Mouse (Mus musculus): Measurements from ENCODE around the gene Fam208a. TPM values are rescaled to one million over a fixed set of nuclear protein-coding genes. Genes with fewer than 3 reads are reported as not detected.
A peak's percentile ranks its signal among the peaks of the same experiment; 100 is the strongest.

Gene Fam208a
- total RNA-seq (2014; rRNA removed), result 32.9 and 45.7 TPM in 2 replicates
- polyA plus RNA-seq (2015; fragmentation: Nextera tagmentation; extraction: Ambion mirVana), result 7.0 and 10.0 TPM in 2 replicates

DNA sequence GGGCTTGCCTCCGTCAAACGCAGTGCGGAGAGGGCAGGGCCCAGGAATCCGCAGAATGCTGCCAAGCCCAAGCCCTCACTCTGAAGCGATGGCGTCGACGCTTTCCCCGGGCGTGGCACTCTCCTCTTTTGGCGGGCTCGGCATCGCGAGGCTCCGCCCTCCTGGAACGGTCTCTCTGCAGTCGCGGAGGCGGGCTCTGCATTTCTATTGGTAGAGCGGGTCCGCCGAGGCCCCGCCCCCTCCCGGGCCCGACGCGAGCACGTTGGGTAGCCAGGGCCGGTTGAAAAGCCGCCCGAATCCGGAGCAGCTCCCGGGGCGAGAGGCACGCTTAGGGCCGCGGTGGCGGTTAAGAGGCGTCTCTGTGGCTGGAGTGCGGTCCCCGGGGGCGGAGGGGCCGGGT, at the start of gene Fam208a:
Gene Fam208a (plus strand): TSS at position 262 of the 400 bp plus-strand sequence.
- Histone ChIP-seq H3K4me2 (ENCODE audit: low read depth, low read length, poor library complexity, severe bottlenecking) (peak within 1 kb of the TSS; percentile 91), H3K4me1 (ENCODE audit: insufficient read depth, low read length) (no peaks in the 10 kb centered on the region), H3K27me3 (ENCODE audit: insufficient read depth, low read length) (no peaks in the 10 kb centered on the region), H3K36me3 (ENCODE audit: insufficient read depth, low read length) (no peaks in the 10 kb centered on the region), H3K9ac (replicated peaks; ENCODE audit: low read length, poor library complexity, severe bottlenecking) (peak within 1 kb of the TSS; percentile 97), H3K27ac (ENCODE audit: low read depth, low read length) (peak within 1 kb of the TSS; percentile 100), H3K4me3 (ENCODE audit: low read depth, low read length) (peak within 1 kb of the TSS; percentile 63), H3K9me3 (ENCODE audit: low read length) (no peaks in the 10 kb centered on the region)
- DNase-seq (ENCODE audit: low spot score) (peak; percentile 96), ATAC-seq (ENCODE audit: low FRiP score) (peak; percentile 97)
- TF ChIP-seq CTCF (IDR thresholded peaks at IDR 0.05), result no peak
- WGBS, result 1% methylated on average over 41 of the region's 43 CpGs

DNA sequence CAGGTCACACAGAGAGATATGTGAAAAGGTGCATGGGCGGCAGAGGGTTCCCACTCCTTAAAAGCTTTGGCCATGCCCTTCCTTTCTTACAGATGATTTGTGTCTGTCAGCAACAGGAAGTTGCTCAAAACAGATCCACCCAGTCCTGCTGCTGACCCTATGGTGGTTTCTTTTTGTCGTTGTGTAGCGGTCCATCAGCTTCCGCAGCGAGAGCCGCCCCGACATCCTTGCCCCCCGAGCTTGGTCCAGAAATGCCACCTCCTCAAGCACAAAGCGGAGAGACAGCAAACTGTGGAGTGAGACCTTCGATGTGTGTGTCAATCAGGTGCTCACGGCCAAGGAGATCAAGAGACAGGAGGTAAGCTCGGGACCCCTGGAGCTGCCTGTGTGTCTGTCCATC, 49.2 kb upstream of the Fam208a start:
- ATAC-seq (ENCODE audit: low FRiP score) (no peak), DNase-seq (ENCODE audit: low spot score) (no peak)
- H3K9me3 ChIP-seq (ENCODE audit: low read length), result no peaks in the 10 kb centered on the region
- no peak for TF ChIP-seq CTCF (IDR thresholded peaks at IDR 0.05)
- no peaks in the 10 kb centered on the region for H3K27me3 ChIP-seq (ENCODE audit: insufficient read depth, low read length)
- no peak overlapping the region for H3K9ac ChIP-seq (replicated peaks; ENCODE audit: low read length, poor library complexity, severe bottlenecking)
- no peaks in the 10 kb centered on the region for H3K4me1 ChIP-seq (ENCODE audit: insufficient read depth, low read length)
- H3K4me2 ChIP-seq (ENCODE audit: low read depth, low read length, poor library complexity, severe bottlenecking), result no peak overlapping the region
- WGBS, result 88% methylated on average over 12 of the region's 12 CpGs
- no peak overlapping the region for H3K27ac ChIP-seq (ENCODE audit: low read depth, low read length)
- H3K4me3 ChIP-seq (ENCODE audit: low read depth, low read length), result no peak overlapping the region
- H3K36me3 ChIP-seq (ENCODE audit: insufficient read depth, low read length), result no peaks in the 10 kb centered on the region

DNA sequence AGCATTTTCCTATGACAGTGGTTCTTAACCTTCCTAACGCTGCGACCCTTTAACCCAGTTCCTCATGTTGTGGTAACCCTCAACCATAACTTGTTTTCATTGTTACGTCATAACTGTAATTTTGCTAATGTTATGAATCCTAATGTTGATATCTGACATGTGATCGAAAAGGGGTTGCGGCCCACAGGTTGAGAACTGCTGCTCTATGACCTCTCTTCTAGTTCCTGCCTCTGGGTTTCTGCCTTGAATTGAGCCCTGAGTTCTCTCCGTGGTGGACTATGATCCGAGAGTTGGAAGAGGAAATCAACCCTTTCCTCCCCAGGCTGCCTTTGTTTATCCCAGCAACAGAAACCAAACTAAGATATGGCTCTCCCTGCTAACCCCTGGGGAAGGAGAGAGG, 47.2 kb upstream of the Fam208a start:
- H3K27ac ChIP-seq (ENCODE audit: low read depth, low read length), result no peak overlapping the region
- H3K27me3 ChIP-seq (ENCODE audit: insufficient read depth, low read length), result no peaks in the 10 kb centered on the region
- DNase-seq (ENCODE audit: low spot score) (no peak), ATAC-seq (ENCODE audit: low FRiP score) (no peak)
- TF ChIP-seq CTCF (IDR thresholded peaks at IDR 0.05), result no peak
- H3K4me3 ChIP-seq (ENCODE audit: low read depth, low read length), result no peak overlapping the region
- no peak overlapping the region for H3K4me2 ChIP-seq (ENCODE audit: low read depth, low read length, poor library complexity, severe bottlenecking)
- H3K9ac ChIP-seq (replicated peaks; ENCODE audit: low read length, poor library complexity, severe bottlenecking), result no peak overlapping the region
- no peaks in the 10 kb centered on the region for H3K4me1 ChIP-seq (ENCODE audit: insufficient read depth, low read length)
- no peaks in the 10 kb centered on the region for H3K9me3 ChIP-seq (ENCODE audit: low read length)
- 87% methylated on average over 7 of the region's 7 CpGs for WGBS
- no peaks in the 10 kb centered on the region for H3K36me3 ChIP-seq (ENCODE audit: insufficient read depth, low read length)

DNA sequence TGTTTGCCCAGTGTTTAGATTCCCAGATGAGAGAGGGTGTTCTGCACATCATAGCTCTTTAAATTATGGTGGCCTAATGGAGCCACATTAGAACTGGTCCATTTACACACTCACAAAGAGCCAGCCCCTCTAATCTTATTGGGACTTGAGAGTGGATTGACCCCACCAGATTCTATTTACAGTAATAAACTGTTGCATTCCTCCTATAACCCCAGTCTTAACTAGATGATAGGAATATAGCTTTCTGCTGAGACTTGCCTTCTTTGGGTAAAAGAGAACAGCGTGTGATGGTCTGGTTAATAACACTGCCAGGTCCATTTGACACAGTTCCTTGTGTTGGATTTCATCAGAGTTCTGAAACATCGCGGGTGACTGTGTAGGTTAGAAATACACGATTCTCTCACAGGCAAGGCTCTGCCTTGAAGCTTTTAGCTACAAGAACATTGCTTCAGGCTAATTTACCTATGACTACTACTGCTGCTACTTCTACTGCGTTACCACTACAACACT, 45.3 kb upstream of the Fam208a start:
- Histone ChIP-seq H3K4me1 (ENCODE audit: insufficient read depth, low read length) (no peaks in the 10 kb centered on the region), H3K9ac (replicated peaks; ENCODE audit: low read length, poor library complexity, severe bottlenecking) (no peak overlapping the region), H3K36me3 (ENCODE audit: insufficient read depth, low read length) (no peaks in the 10 kb centered on the region), H3K9me3 (ENCODE audit: low read length) (no peaks in the 10 kb centered on the region), H3K4me3 (ENCODE audit: low read depth, low read length) (no peak overlapping the region), H3K27ac (ENCODE audit: low read depth, low read length) (no peak overlapping the region), H3K4me2 (ENCODE audit: low read depth, low read length, poor library complexity, severe bottlenecking) (no peak overlapping the region), H3K27me3 (ENCODE audit: insufficient read depth, low read length) (no peaks in the 10 kb centered on the region)
- 86% methylated on average over 5 of the region's 5 CpGs for WGBS
- TF ChIP-seq CTCF (IDR thresholded peaks at IDR 0.05), result no peak
- ATAC-seq (ENCODE audit: low FRiP score) (no peak), DNase-seq (ENCODE audit: low spot score) (no peak)

DNA sequence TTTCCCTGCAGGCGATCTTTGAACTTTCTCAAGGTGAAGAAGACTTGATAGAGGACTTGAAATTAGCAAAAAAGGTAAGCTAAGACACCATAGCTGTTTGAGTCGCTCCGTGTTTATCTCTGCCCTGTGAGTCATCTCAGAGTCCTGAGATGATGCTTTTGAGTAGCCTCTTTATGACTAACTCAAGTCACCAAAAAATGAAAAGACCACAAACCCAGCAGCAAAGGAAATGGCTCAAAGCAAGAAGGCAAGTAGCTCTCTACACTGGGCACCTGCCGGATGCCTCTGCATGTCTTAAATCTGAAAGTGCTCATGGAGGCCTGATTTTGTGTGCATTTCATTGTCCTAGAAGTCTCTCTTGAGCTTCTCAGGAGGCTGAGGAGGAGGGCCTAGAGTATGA, 44.5 kb upstream of the Fam208a start:
- no peaks in the 10 kb centered on the region for H3K36me3 ChIP-seq (ENCODE audit: insufficient read depth, low read length)
- no peak overlapping the region for H3K27ac ChIP-seq (ENCODE audit: low read depth, low read length)
- DNase-seq (ENCODE audit: low spot score) (no peak), ATAC-seq (ENCODE audit: low FRiP score) (no peak)
- H3K4me1 ChIP-seq (ENCODE audit: insufficient read depth, low read length), result no peaks in the 10 kb centered on the region
- H3K4me3 ChIP-seq (ENCODE audit: low read depth, low read length), result no peak overlapping the region
- H3K9me3 ChIP-seq (ENCODE audit: low read length), result no peaks in the 10 kb centered on the region
- TF ChIP-seq CTCF (IDR thresholded peaks at IDR 0.05), result no peak
- WGBS, result 92% methylated on average over 4 of the region's 4 CpGs
- no peak overlapping the region for H3K4me2 ChIP-seq (ENCODE audit: low read depth, low read length, poor library complexity, severe bottlenecking)
- H3K27me3 ChIP-seq (ENCODE audit: insufficient read depth, low read length), result no peaks in the 10 kb centered on the region
- H3K9ac ChIP-seq (replicated peaks; ENCODE audit: low read length, poor library complexity, severe bottlenecking), result no peak overlapping the region

DNA sequence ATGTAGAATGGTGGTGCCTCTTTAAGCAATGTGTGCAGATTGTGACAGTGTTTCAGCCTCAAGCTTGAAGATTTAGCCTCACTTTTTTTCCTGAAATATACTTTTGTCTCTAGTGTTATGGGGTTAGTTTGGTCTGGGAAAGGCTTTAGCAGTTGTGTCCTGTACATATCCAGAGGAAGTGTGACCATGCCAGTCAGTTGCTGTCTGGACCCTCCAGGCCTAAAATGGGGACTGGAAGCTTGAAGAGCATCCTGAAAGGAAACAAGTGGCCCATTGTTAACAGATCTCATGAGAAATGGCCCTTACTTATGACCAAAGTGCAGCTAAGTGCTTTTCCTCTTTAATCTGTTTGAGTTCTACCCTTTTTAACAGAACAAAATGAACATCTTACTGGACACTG, 40.0 kb upstream of the Fam208a start:
- H3K9me3 ChIP-seq (ENCODE audit: low read length), result no peaks in the 10 kb centered on the region
- H3K4me1 ChIP-seq (ENCODE audit: insufficient read depth, low read length), result no peaks in the 10 kb centered on the region
- H3K27ac ChIP-seq (ENCODE audit: low read depth, low read length), result no peak overlapping the region
- no peak overlapping the region for H3K9ac ChIP-seq (replicated peaks; ENCODE audit: low read length, poor library complexity, severe bottlenecking)
- no peak for TF ChIP-seq CTCF (IDR thresholded peaks at IDR 0.05)
- H3K4me3 ChIP-seq (ENCODE audit: low read depth, low read length), result no peak overlapping the region
- ATAC-seq (ENCODE audit: low FRiP score), result no peak
- H3K27me3 ChIP-seq (ENCODE audit: insufficient read depth, low read length), result no peaks in the 10 kb centered on the region
- no peak overlapping the region for H3K4me2 ChIP-seq (ENCODE audit: low read depth, low read length, poor library complexity, severe bottlenecking)
- no peaks in the 10 kb centered on the region for H3K36me3 ChIP-seq (ENCODE audit: insufficient read depth, low read length)
- no peak for DNase-seq (ENCODE audit: low spot score)

All from midbrain, postnatal 0 days (tissue).